Mouse (Mus musculus) hindbrain, embryonic 12.5 days (tissue): Measurements from ENCODE around the gene Ap2a2. TPM values are rescaled to one million over a fixed set of nuclear protein-coding genes. Genes with fewer than 3 reads are reported as not detected.

Source experiments
- ATAC-seq: fragments of 200-750 bp; cut with Nextera tagmentation; 2 replicates; pipeline ENCODE4 v1.8.0; 2017; ENCODE audit warnings: moderate TSS enrichment; ENCODE audit not compliant: low FRiP score
- H3K27ac ChIP-seq: fragments of 300-500 bp; sonication (generic); 2 replicates; pipeline ENCODE4 v1.5.1; 2016; ENCODE audit warnings: mild to moderate bottlenecking
- H3K27me3 ChIP-seq: fragments of 300-500 bp; sonication (generic); 2 replicates; pipeline ENCODE4 v1.6.1; 2016; ENCODE audit warnings: mild to moderate bottlenecking
- H3K36me3 ChIP-seq: fragments of 300-500 bp; sonication (generic); 2 replicates; pipeline ENCODE4 v1.6.1; 2016; ENCODE audit warnings: mild to moderate bottlenecking
- H3K4me1 ChIP-seq: fragments of 300-500 bp; sonication (generic); 2 replicates; pipeline ENCODE4 v1.6.1; 2016
- H3K4me2 ChIP-seq: fragments of 300-500 bp; sonication (generic); replicated peaks from 2 replicates; pipeline ENCODE4 v1.6.1; 2016; ENCODE audit warnings: mild to moderate bottlenecking
- H3K4me3 ChIP-seq: fragments of 300-500 bp; sonication (generic); 2 replicates; pipeline ENCODE4 v1.5.1; 2016; ENCODE audit warnings: mild to moderate bottlenecking
- H3K9ac ChIP-seq: fragments of 300-500 bp; sonication (generic); 2 replicates; pipeline ENCODE4 v1.6.1; 2016; ENCODE audit warnings: mild to moderate bottlenecking, moderate library complexity
- H3K9me3 ChIP-seq: fragments of 300-500 bp; sonication (generic); replicated peaks from 2 replicates; pipeline ENCODE4 v1.6.1; 2016; ENCODE audit warnings: mild to moderate bottlenecking
- WGBS: fragments of 180-500 bp; shearing (Covaris S2); methylation state at CpG from one replicate; pipeline ENCODE4 v1.1.7; 2016; 5-methylcytosine and 5-hydroxymethylcytosine counted together
- polyA plus RNA-seq: library from polyadenylated mRNA; unstranded; fragments of >200 nt; fragmentation: Nextera tagmentation; extraction: Ambion mirVana; gene quantifications from 2 replicates; pipeline ENCODE4 v1.2.1, GENCODE M21; 2016

The Ap2a2 gene
- polyA plus RNA-seq, 1 experiment from 2014 or later, result 114 TPM

GRCm38 (mm10) chr7:141539556-141540311 lies 22.2 kb upstream of the Ap2a2 start, which contains the start of gene Chid1:
Gene Chid1, minus strand, starts transcription at chr7:141539857.
- 1% methylated on average over 46 of the region's 46 CpGs for whole genome bisulfite sequencing
- no peaks in the 10 kb centered on the region for H3K9me3 ChIP-seq
- H3K4me3 ChIP-seq, result peak within 1 kb of the TSS; percentile 74
- H3K4me1 ChIP-seq, result peaks cover 15% of the 10 kb centered on the region
- ATAC-seq, result peak; percentile 96
- 0 out of 2 replicates have a peak, but pooled peaks cover 3% of the 10 kb centered on the region for H3K27me3 ChIP-seq
- peak within 1 kb of the TSS; percentile 91 for H3K9ac ChIP-seq
- H3K27ac ChIP-seq, result peak within 1 kb of the TSS; percentile 86
- H3K4me2 ChIP-seq, result peak within 1 kb of the TSS; percentile 87
- H3K36me3 ChIP-seq, result no peaks in the 10 kb centered on the region

- 0 out of 2 replicates have a peak, but pooled peaks cover 3% of the 10 kb centered on the region for H3K27me3 ChIP-seq
- H3K9ac ChIP-seq, result peak overlapping the region; percentile 60; the same call in 1 of the 2 replicates
- H3K27ac ChIP-seq, result 0 out of 2 replicates have a peak overlapping the region, but pooled peaks have one; percentile 40
- 66% methylated on average over 13 of the region's 13 CpGs for WGBS
- peak overlapping the region; percentile 74 for H3K4me3 ChIP-seq
- peaks cover 15% of the 10 kb centered on the region for H3K4me1 ChIP-seq
- H3K4me2 ChIP-seq, result peak overlapping the region; percentile 87
- H3K36me3 ChIP-seq, result no peaks in the 10 kb centered on the region
- ATAC-seq, result peak; percentile 11; the same call in 1 of the 2 replicates
- H3K9me3 ChIP-seq, result no peaks in the 10 kb centered on the region
Measured at GRCm38 (mm10) chr7:141540312-141541081, 21.5 kb upstream of the Ap2a2 start.

- Histone ChIP-seq H3K9ac (no peak overlapping the region), H3K4me2 (no peak overlapping the region), H3K27ac (no peak overlapping the region), H3K4me1 (peaks cover 15% of the 10 kb centered on the region), H3K36me3 (no peaks in the 10 kb centered on the region), H3K9me3 (no peaks in the 10 kb centered on the region), H3K27me3 (0 out of 2 replicates have a peak, but pooled peaks cover 3% of the 10 kb centered on the region), H3K4me3 (no peak overlapping the region)
- ATAC-seq, result no peak
- 69% methylated on average over 4 of the region's 4 CpGs for WGBS
Measured at GRCm38 (mm10) chr7:141541681-141542080, 20.3 kb upstream of the Ap2a2 start.

GRCm38 (mm10) chr7:141542588-141542987 lies 19.4 kb upstream of the Ap2a2 start:
- 78% methylated on average over 2 of the region's 2 CpGs for WGBS
- Histone ChIP-seq H3K27me3 (0 out of 2 replicates have a peak, but pooled peaks cover 3% of the 10 kb centered on the region), H3K27ac (no peak overlapping the region), H3K4me2 (no peak overlapping the region), H3K4me3 (no peak overlapping the region), H3K9ac (no peak overlapping the region), H3K36me3 (no peaks in the 10 kb centered on the region), H3K4me1 (peaks cover 15% of the 10 kb centered on the region), H3K9me3 (no peaks in the 10 kb centered on the region)
- ATAC-seq, result no peak

GRCm38 (mm10) chr7:141544654-141545053 lies 17.3 kb upstream of the Ap2a2 start:
- no peak for ATAC-seq
- WGBS, result 76% methylated on average over 4 of the region's 4 CpGs
- H3K4me3 ChIP-seq, result no peak overlapping the region
- no peak overlapping the region for H3K27ac ChIP-seq
- no peaks in the 10 kb centered on the region for H3K9me3 ChIP-seq
- H3K4me1 ChIP-seq, result peaks cover 6% of the 10 kb centered on the region
- H3K27me3 ChIP-seq, result 0 out of 2 replicates have a peak, but pooled peaks cover 3% of the 10 kb centered on the region
- H3K4me2 ChIP-seq, result no peak overlapping the region
- H3K36me3 ChIP-seq, result no peaks in the 10 kb centered on the region
- 0 out of 2 replicates have a peak overlapping the region, but pooled peaks have one; percentile 27 for H3K9ac ChIP-seq

- Histone ChIP-seq H3K27me3 (no peaks in the 10 kb centered on the region), H3K4me1 (no peaks in the 10 kb centered on the region), H3K9me3 (no peaks in the 10 kb centered on the region), H3K9ac (no peak overlapping the region), H3K4me2 (no peak overlapping the region), H3K36me3 (no peaks in the 10 kb centered on the region), H3K4me3 (no peak overlapping the region), H3K27ac (no peak overlapping the region)
- WGBS, result 94% methylated on average over 3 of the region's 3 CpGs
- no peak for ATAC-seq
Measured at GRCm38 (mm10) chr7:141549432-141550061, 12.4 kb upstream of the Ap2a2 start.

- WGBS, result 88% methylated on average over 2 of the region's 2 CpGs
- no peak for ATAC-seq
- no peaks in the 10 kb centered on the region for H3K9me3 ChIP-seq
Measured at GRCm38 (mm10) chr7:141550464-141550863, 11.5 kb upstream of the Ap2a2 start.

GRCm38 (mm10) chr7:141558329-141558776 lies 3.6 kb upstream of the Ap2a2 start:
- H3K4me2 ChIP-seq, result no peak overlapping the region
- H3K4me1 ChIP-seq, result peaks cover 9% of the 10 kb centered on the region
- H3K27me3 ChIP-seq, result no peaks in the 10 kb centered on the region
- no peaks in the 10 kb centered on the region for H3K36me3 ChIP-seq
- ATAC-seq, result no peak
- no peak overlapping the region for H3K4me3 ChIP-seq
- H3K9me3 ChIP-seq, result no peaks in the 10 kb centered on the region
- no peak overlapping the region for H3K27ac ChIP-seq
- WGBS, result 66% methylated on average over 4 of the region's 4 CpGs
- no peak overlapping the region for H3K9ac ChIP-seq

More at GRCm38 (mm10) chr7:141550464-141550863, 11.5 kb upstream of the Ap2a2 start:
- Histone ChIP-seq H3K4me1 (no peaks in the 10 kb centered on the region), H3K36me3 (no peaks in the 10 kb centered on the region), H3K9ac (no peak overlapping the region), H3K4me2 (no peak overlapping the region), H3K4me3 (no peak overlapping the region), H3K27ac (no peak overlapping the region), H3K27me3 (no peaks in the 10 kb centered on the region)

GRCm38 (mm10) chr7:141558946-141559345 lies 3.0 kb upstream of the Ap2a2 start:
- Histone ChIP-seq H3K4me1 (peaks cover 15% of the 10 kb centered on the region), H3K27me3 (no peaks in the 10 kb centered on the region), H3K4me2 (no peak overlapping the region), H3K36me3 (no peaks in the 10 kb centered on the region), H3K27ac (no peak overlapping the region), H3K4me3 (no peak overlapping the region), H3K9ac (no peak overlapping the region), H3K9me3 (no peaks in the 10 kb centered on the region)
- ATAC-seq, result no peak

- peaks cover 23% of the 10 kb centered on the region for H3K4me1 ChIP-seq
Measured at GRCm38 (mm10) chr7:141559726-141560325, 2.1 kb upstream of the Ap2a2 start.

GRCm38 (mm10) chr7:141560471-141560870 lies 1.5 kb upstream of the Ap2a2 start:
- H3K27ac ChIP-seq, result no peak overlapping the region
- H3K36me3 ChIP-seq, result no peaks in the 10 kb centered on the region
- no peak overlapping the region for H3K4me3 ChIP-seq
- H3K9ac ChIP-seq, result no peak overlapping the region
- no peaks in the 10 kb centered on the region for H3K9me3 ChIP-seq
- no peak for ATAC-seq
- no peaks in the 10 kb centered on the region for H3K27me3 ChIP-seq
- H3K4me2 ChIP-seq, result no peak overlapping the region
- H3K4me1 ChIP-seq, result peaks cover 26% of the 10 kb centered on the region
- WGBS, result 87% methylated on average over 4 of the region's 4 CpGs

More at GRCm38 (mm10) chr7:141559726-141560325, 2.1 kb upstream of the Ap2a2 start:
- Histone ChIP-seq H3K27me3 (no peaks in the 10 kb centered on the region), H3K27ac (no peak overlapping the region), H3K4me2 (no peak overlapping the region), H3K4me3 (no peak overlapping the region), H3K36me3 (no peaks in the 10 kb centered on the region), H3K9ac (no peak overlapping the region), H3K9me3 (no peaks in the 10 kb centered on the region)
- no peak for ATAC-seq
- 75% methylated on average over 2 of the region's 2 CpGs for WGBS
